Mouse (Mus musculus) liver, embryonic 11.5 days (tissue): Measurements from ENCODE around the gene Rabif. TPM values are rescaled to one million over a fixed set of nuclear protein-coding genes. Genes with fewer than 3 reads are reported as not detected.
A peak's percentile ranks its signal among the peaks of the same experiment; 100 is the strongest.

ENCODE experiments used
- ATAC-seq: fragments of 200-750 bp; cut with Nextera tagmentation; replicated peaks from 2 replicates; pipeline ENCODE4 v1.8.0; 2017; ENCODE audit warnings: moderate number of reproducible peaks, mild to moderate bottlenecking, moderate TSS enrichment, moderate library complexity; ENCODE audit not compliant: low FRiP score
- DNase-seq: peaks from one replicate; pipeline ENCODE4 v3.0.0-alpha.2; 2017; ENCODE audit warnings: low spot score
- H3K27ac ChIP-seq: fragments of 300-500 bp; sonication (generic); 2 replicates; pipeline ENCODE4 v1.5.1; 2014; ENCODE audit warnings: mild to moderate bottlenecking, low read depth, low read length, control low read depth
- H3K27me3 ChIP-seq: fragments of 300-500 bp; sonication (generic); replicated peaks from 2 replicates; pipeline ENCODE4 v1.6.1; 2014; ENCODE audit warnings: low read length, mixed read lengths; ENCODE audit not compliant: control insufficient read depth, insufficient read depth
- H3K36me3 ChIP-seq: fragments of 300-500 bp; sonication (generic); 2 replicates; pipeline ENCODE4 v1.6.1; 2014; ENCODE audit warnings: mild to moderate bottlenecking, low read length, moderate library complexity, mixed read lengths; ENCODE audit not compliant: control insufficient read depth, insufficient read depth
- H3K4me1 ChIP-seq: fragments of 300-500 bp; sonication (generic); replicated peaks from 2 replicates; pipeline ENCODE4 v1.6.1; 2014; ENCODE audit warnings: low read length, mixed read lengths; ENCODE audit not compliant: control insufficient read depth, insufficient read depth
- H3K4me2 ChIP-seq: fragments of 300-500 bp; sonication (generic); 2 replicates; pipeline ENCODE4 v1.6.1; 2014; ENCODE audit warnings: mild to moderate bottlenecking, control low read depth, moderate library complexity
- H3K4me3 ChIP-seq: fragments of 300-500 bp; sonication (generic); 2 replicates; pipeline ENCODE4 v1.5.1; 2014; ENCODE audit warnings: low read depth, low read length, control low read depth
- H3K9ac ChIP-seq: fragments of 300-500 bp; sonication (generic); 2 replicates; pipeline ENCODE4 v1.6.1; 2014; ENCODE audit warnings: low read depth, low read length, control low read depth
- H3K9me3 ChIP-seq: fragments of 300-500 bp; sonication (generic); 2 replicates; pipeline ENCODE4 v1.6.1; 2016; ENCODE audit warnings: low read length, inconsistent platforms, mixed read lengths; ENCODE audit not compliant: control insufficient read depth
- WGBS: fragments of 180-500 bp; shearing (Covaris S2); extraction: QIAGEN DNeasy Blood & Tissue Kit; methylation state at CpG from one replicate; pipeline ENCODE4 v1.1.7; 2014; 5-methylcytosine and 5-hydroxymethylcytosine counted together
- polyA plus RNA-seq: library from polyadenylated mRNA; unstranded; fragments of >200 nt; fragmentation: Nextera tagmentation; extraction: Ambion mirVana; gene quantifications from 2 replicates; pipeline ENCODE4 v1.2.1, GENCODE M21; 2014

Rabif gene
- polyA plus RNA-seq, 1 experiment from 2014 or later = 35.3 TPM

DNA sequence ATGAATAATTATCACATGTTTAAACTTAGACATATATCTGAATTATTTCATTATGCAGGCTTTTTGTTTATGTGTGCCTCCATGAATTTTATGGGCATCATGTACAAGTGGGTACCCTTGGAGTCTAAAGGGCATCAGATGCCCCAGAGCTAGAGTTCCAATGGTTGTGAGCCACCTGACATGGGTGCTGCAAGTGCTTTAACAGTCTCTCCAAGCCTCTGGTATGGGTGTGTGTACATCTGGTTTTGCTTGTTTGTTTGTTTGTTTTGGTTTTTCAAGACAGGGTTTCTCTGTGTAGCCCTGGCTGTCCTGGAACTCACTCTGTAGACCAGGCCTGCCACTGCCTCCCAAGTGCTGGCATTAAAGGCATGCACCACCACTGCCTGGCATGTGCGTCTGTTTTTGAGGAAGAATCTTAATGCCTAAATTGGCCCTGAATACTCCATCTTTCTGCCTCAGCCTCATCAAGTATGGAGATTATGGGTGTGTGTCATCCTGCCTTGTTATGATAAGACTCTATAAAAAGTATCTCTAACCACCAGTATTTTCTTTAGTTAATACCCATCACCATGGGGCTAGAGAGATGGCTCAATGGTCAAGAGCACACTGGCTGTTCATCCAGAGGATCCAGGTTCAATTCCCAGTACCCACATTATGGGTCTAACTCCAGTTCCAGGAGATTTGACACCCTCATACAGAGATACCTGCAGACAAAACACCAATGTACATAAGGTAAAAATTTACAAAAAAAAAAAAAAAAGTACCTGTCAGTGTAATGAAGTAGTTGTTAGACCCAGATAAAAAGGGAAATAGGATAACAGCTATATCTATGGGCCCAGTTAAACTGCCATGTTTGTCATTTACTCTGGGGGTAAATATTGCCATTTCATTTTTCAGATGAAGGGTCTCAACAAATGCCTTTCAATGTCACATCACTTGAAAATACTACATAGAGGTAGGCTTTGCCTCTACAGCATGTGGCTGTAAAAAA is 33.9 kb upstream of the Rabif start:
- ATAC-seq = peak; percentile 94
- no peaks in the 10 kb centered on the region for H3K27me3 ChIP-seq
- peaks cover 17% of the 10 kb centered on the region for H3K4me1 ChIP-seq
- peak overlapping the region; percentile 40 for H3K4me2 ChIP-seq
- peak overlapping the region; percentile 46; the same call in 1 of the 2 replicates for H3K9ac ChIP-seq
- WGBS = 64% methylated on average over 1 of the region's 1 CpGs
- H3K27ac ChIP-seq = peak overlapping the region; percentile 82
- H3K36me3 ChIP-seq = peaks cover 16% of the 10 kb centered on the region
- H3K4me3 ChIP-seq = no peak overlapping the region
- no peak for DNase-seq
- no peaks in the 10 kb centered on the region for H3K9me3 ChIP-seq

GRCm38 (mm10) chr1:134484623-134485022 is 9.8 kb upstream of the Rabif start:
- peaks cover 28% of the 10 kb centered on the region for H3K36me3 ChIP-seq
- no peak overlapping the region for H3K27ac ChIP-seq
- no peaks in the 10 kb centered on the region for H3K9me3 ChIP-seq
- DNase-seq (no peak), ATAC-seq (peak; percentile 89)
- no peak overlapping the region for H3K4me3 ChIP-seq
- H3K9ac ChIP-seq = no peak overlapping the region
- H3K27me3 ChIP-seq = no peaks in the 10 kb centered on the region
- 60% methylated on average over 2 of the region's 2 CpGs for WGBS
- no peak overlapping the region for H3K4me2 ChIP-seq
- no peaks in the 10 kb centered on the region for H3K4me1 ChIP-seq

DNA sequence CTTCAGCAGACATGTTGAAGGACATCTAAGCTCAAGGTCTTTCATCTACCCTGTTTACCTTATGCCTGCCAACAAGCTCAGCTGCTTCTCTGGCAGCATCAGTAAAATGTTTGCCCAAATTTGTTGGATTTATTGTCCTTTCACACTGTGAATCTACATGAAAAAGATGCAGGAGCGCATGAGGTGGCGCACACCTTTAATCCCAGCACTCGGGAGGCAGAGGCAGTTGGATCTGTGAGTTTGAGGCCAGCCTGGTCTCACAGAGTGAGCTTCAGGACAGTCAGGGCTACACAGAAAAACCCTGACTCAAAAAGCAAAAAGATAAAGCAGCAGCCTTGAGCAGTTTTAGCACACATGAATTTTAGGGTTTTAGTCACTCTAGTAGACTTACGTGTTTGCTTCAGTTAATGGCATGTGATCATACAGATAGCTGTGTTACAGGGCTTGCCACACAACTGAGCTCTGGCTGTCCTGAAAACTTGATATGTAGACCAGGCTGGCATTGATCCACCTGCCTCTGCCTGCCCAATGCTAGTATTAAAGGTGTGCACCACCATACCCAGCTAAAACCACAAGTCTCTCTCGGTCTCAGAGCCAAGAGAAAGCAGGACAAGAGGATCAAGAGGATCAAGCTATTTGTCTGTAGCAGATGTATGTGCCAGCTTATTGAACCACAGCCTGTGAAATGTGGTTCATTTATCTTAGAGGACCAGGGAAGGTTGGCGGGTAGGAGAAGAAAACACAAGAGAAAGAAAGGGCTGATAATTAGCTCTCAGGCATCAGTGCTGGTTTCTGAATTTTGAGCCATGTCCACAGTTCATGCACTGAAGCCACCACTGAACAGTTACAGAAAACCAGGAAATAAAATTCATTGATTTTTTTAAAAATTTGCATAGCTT is 3.3 kb upstream of the Rabif start:
- Histone ChIP-seq H3K4me1 (peaks cover 10% of the 10 kb centered on the region), H3K27ac (peak overlapping the region; percentile 40), H3K9me3 (no peaks in the 10 kb centered on the region), H3K4me2 (no peak overlapping the region), H3K36me3 (peaks cover 17% of the 10 kb centered on the region), H3K4me3 (no peak overlapping the region), H3K9ac (no peak overlapping the region), H3K27me3 (no peaks in the 10 kb centered on the region)
- ATAC-seq (no peak), DNase-seq (no peak)
- WGBS = 85% methylated on average over 6 of the region's 6 CpGs

GRCm38 (mm10) chr1:134492276-134492675 is 2.2 kb upstream of the Rabif start:
- ATAC-seq (no peak), DNase-seq (no peak)
- H3K9ac ChIP-seq = no peak overlapping the region
- no peaks in the 10 kb centered on the region for H3K9me3 ChIP-seq
- H3K27ac ChIP-seq = no peak overlapping the region
- no peak overlapping the region for H3K4me3 ChIP-seq
- 77% methylated on average over 7 of the region's 7 CpGs for WGBS
- no peak overlapping the region for H3K4me2 ChIP-seq
- H3K4me1 ChIP-seq = peaks cover 10% of the 10 kb centered on the region
- peaks cover 17% of the 10 kb centered on the region for H3K36me3 ChIP-seq
- H3K27me3 ChIP-seq = no peaks in the 10 kb centered on the region

- H3K4me2 ChIP-seq = peak overlapping the region; percentile 81
- no peak overlapping the region; the same call in 1 of the 2 replicates for H3K27ac ChIP-seq
- no peaks in the 10 kb centered on the region for H3K9me3 ChIP-seq
- WGBS = 87% methylated on average over 2 of the region's 2 CpGs
- peaks cover 10% of the 10 kb centered on the region for H3K4me1 ChIP-seq
- no peak overlapping the region for H3K9ac ChIP-seq
- DNase-seq (no peak), ATAC-seq (no peak)
- H3K36me3 ChIP-seq = peaks cover 12% of the 10 kb centered on the region
- H3K27me3 ChIP-seq = no peaks in the 10 kb centered on the region
- no peak overlapping the region; the same call in 1 of the 2 replicates for H3K4me3 ChIP-seq
Measured at GRCm38 (mm10) chr1:134493496-134493895, 952 bp upstream of the Rabif start.

GRCm38 (mm10) chr1:134493956-134494355 is 492 bp upstream of the Rabif start:
- H3K9ac ChIP-seq = peak overlapping the region; percentile 82
- H3K4me1 ChIP-seq = peaks cover 10% of the 10 kb centered on the region
- peaks cover 10% of the 10 kb centered on the region; the same call in 1 of the 2 replicates for H3K36me3 ChIP-seq
- peak overlapping the region; percentile 94 for H3K27ac ChIP-seq
- H3K27me3 ChIP-seq = no peaks in the 10 kb centered on the region
- no peaks in the 10 kb centered on the region for H3K9me3 ChIP-seq
- DNase-seq = no peak
- ATAC-seq = no peak
- H3K4me3 ChIP-seq = peak overlapping the region; percentile 82
- WGBS = 18% methylated on average over 5 of the region's 5 CpGs
- peak overlapping the region; percentile 81 for H3K4me2 ChIP-seq

GRCm38 (mm10) chr1:134495216-134495539 is 730 bp downstream of the Rabif start:
- DNase-seq = no peak
- peak overlapping the region; percentile 82 for H3K9ac ChIP-seq
- H3K27me3 ChIP-seq = no peaks in the 10 kb centered on the region
- peak overlapping the region; percentile 81 for H3K4me2 ChIP-seq
- WGBS = 16% methylated on average over 5 of the region's 5 CpGs
- peak overlapping the region; percentile 82 for H3K4me3 ChIP-seq
- peak overlapping the region; percentile 94 for H3K27ac ChIP-seq
- ATAC-seq = no peak
- H3K36me3 ChIP-seq = peaks cover 2% of the 10 kb centered on the region; the same call in 1 of the 2 replicates
- H3K9me3 ChIP-seq = no peaks in the 10 kb centered on the region
- H3K4me1 ChIP-seq = peaks cover 10% of the 10 kb centered on the region

DNA sequence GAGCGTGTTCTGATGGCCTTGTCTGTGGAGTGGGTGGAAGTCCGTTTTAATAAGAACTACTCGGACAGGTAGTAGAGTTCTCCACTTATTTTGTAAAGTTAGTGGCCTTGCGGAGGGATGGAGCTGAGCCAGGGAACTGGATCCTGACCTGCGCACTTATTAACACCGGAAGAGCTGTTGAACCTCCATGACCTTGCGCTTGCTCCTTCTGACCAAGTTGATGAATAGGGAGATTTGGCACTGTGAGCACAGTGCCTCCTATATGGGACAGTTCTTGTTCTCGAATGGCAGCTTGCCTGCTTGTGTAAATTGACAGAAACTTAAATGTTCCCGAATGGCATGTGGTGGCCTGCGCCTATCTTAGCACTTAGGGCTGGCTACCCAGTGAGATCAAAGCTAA is 1.5 kb downstream of the Rabif start:
- H3K9me3 ChIP-seq = no peaks in the 10 kb centered on the region
- no peaks in the 10 kb centered on the region for H3K27me3 ChIP-seq
- no peak for ATAC-seq
- DNase-seq = no peak
- peak overlapping the region; percentile 81 for H3K4me2 ChIP-seq
- peaks cover 2% of the 10 kb centered on the region; the same call in 1 of the 2 replicates for H3K36me3 ChIP-seq
- peaks cover 10% of the 10 kb centered on the region for H3K4me1 ChIP-seq
- H3K27ac ChIP-seq = no peak overlapping the region
- WGBS = 87% methylated on average over 10 of the region's 10 CpGs
- H3K4me3 ChIP-seq = peak overlapping the region; percentile 82
- H3K9ac ChIP-seq = no peak overlapping the region
